In the genomic region with DNA sequence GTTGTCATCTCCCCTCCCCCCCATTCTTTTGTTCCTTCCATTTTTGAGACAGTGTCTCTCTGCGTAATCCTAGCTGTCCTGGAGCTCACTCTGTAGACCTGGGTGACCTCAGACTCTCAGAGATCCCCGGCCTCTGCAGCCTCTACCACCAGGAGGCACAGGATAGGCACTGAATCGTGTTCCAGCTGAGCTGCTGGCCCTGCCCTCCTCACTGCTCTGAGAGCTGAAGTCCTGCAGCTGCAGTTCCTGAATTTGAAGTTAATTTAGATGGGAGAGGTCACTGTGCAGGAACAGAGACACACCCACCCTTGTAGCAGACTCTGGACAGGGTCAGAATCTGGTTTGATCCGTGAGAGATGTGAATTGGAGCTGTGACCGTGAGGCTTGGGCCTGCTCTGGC, we compare ENCODE assay signal across 14 mouse cellular contexts.
DNase-seq lines count a peak whose midpoint lies in the region; ATAC-seq lines count a peak whose summit lies in the region.
"Had no signal": no experiment of that assay in that cellular context is flagged by ENCODE, and none has a peak within 500 bp of the region (broad histone marks: within the 10 kb centered on the region; RNA-seq: fewer than 3 reads in every experiment).

No protein-coding gene starts in this region.

- no peak overlapping the region for H3K4me2 ChIP-seq in kidney, embryonic 16.5 days (replicated peaks; ENCODE audit: low read depth, low read length)
- no peak overlapping the region for H3K4me2 ChIP-seq in midbrain, embryonic 15.5 days
- H3K4me2 ChIP-seq in midbrain, embryonic 13.5 days (replicated peaks): no peak overlapping the region
- H3K4me2 ChIP-seq in hindbrain, embryonic 13.5 days: no peak overlapping the region
- H3K4me2 ChIP-seq in stomach, embryonic 16.5 days (ENCODE audit: low read depth, low read length): no peak overlapping the region
- H3K4me2 ChIP-seq: embryonic facial prominence, embryonic 15.5 days; forebrain, embryonic 15.5 days; heart, embryonic 12.5 days; neural tube, embryonic 12.5 days had no signal

- no peak overlapping the region for H3K4me3 ChIP-seq in kidney, embryonic 16.5 days (ENCODE audit: low read length)
- no peak overlapping the region for H3K4me3 ChIP-seq in midbrain, embryonic 15.5 days
- no peak overlapping the region for H3K4me3 ChIP-seq in midbrain, embryonic 13.5 days (replicated peaks)
- H3K4me3 ChIP-seq in hindbrain, embryonic 13.5 days: no peak overlapping the region
- no peak overlapping the region for H3K4me3 ChIP-seq in stomach, embryonic 16.5 days (replicated peaks; ENCODE audit: low read length)
- H3K4me3 ChIP-seq: embryonic facial prominence, embryonic 15.5 days; forebrain, embryonic 15.5 days; heart, embryonic 12.5 days; neural tube, embryonic 12.5 days had no signal

- H3K27ac ChIP-seq in kidney, embryonic 16.5 days (ENCODE audit: low read length): 0 out of 2 replicates have a peak overlapping the region, but pooled peaks have one; percentile 8
- 0 out of 2 replicates have a peak overlapping the region, but pooled peaks have one; percentile 22 for H3K27ac ChIP-seq in midbrain, embryonic 15.5 days
- no peak overlapping the region; the same call in 1 of the 2 replicates for H3K27ac ChIP-seq in midbrain, embryonic 13.5 days
- peak overlapping the region; percentile 52; the same call in 1 of the 2 replicates for H3K27ac ChIP-seq in hindbrain, embryonic 13.5 days
- peak overlapping the region; percentile 35 for H3K27ac ChIP-seq in stomach, embryonic 16.5 days (ENCODE audit: low read length)
- H3K27ac ChIP-seq: embryonic facial prominence, embryonic 15.5 days; forebrain, embryonic 15.5 days; neural tube, embryonic 12.5 days had no signal

- H3K4me1 ChIP-seq in kidney, embryonic 16.5 days (ENCODE audit: insufficient read depth, low read length): peaks cover 16% of the 10 kb centered on the region
- peaks cover 7% of the 10 kb centered on the region for H3K4me1 ChIP-seq in midbrain, embryonic 15.5 days
- peaks cover 21% of the 10 kb centered on the region; the same call in 1 of the 2 replicates for H3K4me1 ChIP-seq in midbrain, embryonic 13.5 days (replicated peaks)
- H3K4me1 ChIP-seq in hindbrain, embryonic 13.5 days (replicated peaks): peaks cover 26% of the 10 kb centered on the region
- H3K4me1 ChIP-seq in stomach, embryonic 16.5 days (ENCODE audit: control insufficient read depth, insufficient read depth, low read length): peaks cover 8% of the 10 kb centered on the region

- WGBS in kidney, embryonic 16.5 days: 27% methylated on average over 5 of the region's 5 CpGs
- WGBS in midbrain, embryonic 15.5 days: 31% methylated on average over 5 of the region's 5 CpGs
- WGBS in midbrain, embryonic 13.5 days: 33% methylated on average over 5 of the region's 5 CpGs
- WGBS in hindbrain, embryonic 13.5 days: 45% methylated on average over 5 of the region's 5 CpGs
- 57% methylated on average over 5 of the region's 5 CpGs for WGBS in stomach, embryonic 16.5 days

- ATAC-seq in kidney, embryonic 16.5 days (ENCODE audit: low FRiP score, low TSS enrichment): peak; percentile 70; the same call in 1 of the 2 replicates
- no peak for ATAC-seq in midbrain, embryonic 15.5 days (replicated peaks)
- ATAC-seq in midbrain, embryonic 13.5 days: no peak
- ATAC-seq in hindbrain, embryonic 13.5 days (ENCODE audit: low FRiP score): no peak
- 0 out of 2 replicates have a peak, but pooled peaks have one; percentile 27 for ATAC-seq in stomach, embryonic 16.5 days (ENCODE audit: insufficient read depth, low FRiP score)
- ATAC-seq: activated CD4-positive, CD25-positive, alpha-beta regulatory T cell, adult 4 months; forebrain, embryonic 15.5 days had no signal

- no peak for DNase-seq in kidney, adult 18-20 months
- no peak for DNase-seq in heart, adult 18-20 months
- DNase-seq: adrenal gland, postnatal 36 days; gastrocnemius, postnatal 25 days had no signal

- H3K9me3 ChIP-seq in kidney, embryonic 16.5 days (ENCODE audit: low read length): no peaks in the 10 kb centered on the region
- no peaks in the 10 kb centered on the region for H3K9me3 ChIP-seq in midbrain, embryonic 15.5 days
- peaks cover 5% of the 10 kb centered on the region; the same call in 1 of the 2 replicates for H3K9me3 ChIP-seq in midbrain, embryonic 13.5 days
- H3K9me3 ChIP-seq in hindbrain, embryonic 13.5 days: no peaks in the 10 kb centered on the region
- peaks cover 5% of the 10 kb centered on the region; the same call in 1 of the 2 replicates for H3K9me3 ChIP-seq in stomach, embryonic 16.5 days (replicated peaks; ENCODE audit: control insufficient read depth, low read length)
- H3K9me3 ChIP-seq: embryonic facial prominence, embryonic 15.5 days; forebrain, embryonic 15.5 days; neural tube, embryonic 12.5 days had no signal

- no peaks in the 10 kb centered on the region for H3K27me3 ChIP-seq in kidney, embryonic 16.5 days (ENCODE audit: insufficient read depth, low read length)
- no peaks in the 10 kb centered on the region for H3K27me3 ChIP-seq in midbrain, embryonic 15.5 days (replicated peaks)
- H3K27me3 ChIP-seq in midbrain, embryonic 13.5 days: no peaks in the 10 kb centered on the region
- no peaks in the 10 kb centered on the region for H3K27me3 ChIP-seq in hindbrain, embryonic 13.5 days
- no peaks in the 10 kb centered on the region for H3K27me3 ChIP-seq in stomach, embryonic 16.5 days (ENCODE audit: control insufficient read depth, insufficient read depth, low read length)
- H3K27me3 ChIP-seq: embryonic facial prominence, embryonic 15.5 days; forebrain, embryonic 15.5 days; heart, embryonic 12.5 days; neural tube, embryonic 12.5 days had no signal

- no peak overlapping the region for H3K9ac ChIP-seq in kidney, embryonic 16.5 days (replicated peaks; ENCODE audit: low read length)
- H3K9ac ChIP-seq in midbrain, embryonic 15.5 days: no peak overlapping the region
- H3K9ac ChIP-seq in midbrain, embryonic 13.5 days (replicated peaks): no peak overlapping the region
- H3K9ac ChIP-seq in hindbrain, embryonic 13.5 days: no peak overlapping the region
- no peak overlapping the region for H3K9ac ChIP-seq in stomach, embryonic 16.5 days (ENCODE audit: low read length)
- H3K9ac ChIP-seq: embryonic facial prominence, embryonic 15.5 days; forebrain, embryonic 15.5 days; heart, embryonic 12.5 days; neural tube, embryonic 12.5 days had no signal

- peaks cover 5% of the 10 kb centered on the region; the same call in 1 of the 2 replicates for H3K36me3 ChIP-seq in kidney, embryonic 16.5 days (ENCODE audit: insufficient read depth, low read length)
- no peaks in the 10 kb centered on the region for H3K36me3 ChIP-seq in midbrain, embryonic 15.5 days (replicated peaks)
- 0 out of 2 replicates have a peak, but pooled peaks cover 4% of the 10 kb centered on the region for H3K36me3 ChIP-seq in midbrain, embryonic 13.5 days
- no peaks in the 10 kb centered on the region for H3K36me3 ChIP-seq in hindbrain, embryonic 13.5 days
- H3K36me3 ChIP-seq in stomach, embryonic 16.5 days (ENCODE audit: control insufficient read depth, insufficient read depth, low read length): no peaks in the 10 kb centered on the region; the same call in 1 of the 2 replicates
- H3K36me3 ChIP-seq: embryonic facial prominence, embryonic 15.5 days; forebrain, embryonic 15.5 days; neural tube, embryonic 12.5 days had no signal

Comparison
In these comparisons a context has a peak if more than half of its experiments do, and no peak if none do; other contexts are left out.
1. ATAC-seq: peak in kidney, embryonic 16.5 days (single experiment) and stomach, embryonic 16.5 days (single experiment); none in midbrain, embryonic 15.5 days (single experiment), midbrain, embryonic 13.5 days (single experiment) and hindbrain, embryonic 13.5 days (single experiment).